Mouse (Mus musculus) CH12.LX (cell line): ENCODE results near the gene Mipep. TPM values are rescaled to one million over a fixed set of nuclear protein-coding genes. Genes with fewer than 3 reads are reported as not detected.

Source experiments
- DNase-seq: peaks from one replicate; pipeline ENCODE4 v3.0.0-alpha.2; 2013; ENCODE audit errors: extremely low read depth
- H3K27ac ChIP-seq: 2 replicates; pipeline ENCODE4 v1.5.1; 2012; ENCODE audit warnings: low read depth, mild to moderate bottlenecking, control low read depth, moderate library complexity; ENCODE audit not compliant: insufficient read depth
- H3K27me3 ChIP-seq: replicated peaks from 2 replicates; pipeline ENCODE3; 2012; ENCODE audit warnings: inconsistent platforms
- H3K36me3 ChIP-seq, 2 experiments: replicated peaks in 1 of 2; 2 replicates each; pipeline versions ENCODE3 to v1.6.1; 2012; ENCODE audit warnings: inconsistent platforms in 1 of 2, low read length in 1 of 2, mild to moderate bottlenecking in 1 of 2, mixed read lengths in 1 of 2, moderate library complexity in 1 of 2; ENCODE audit not compliant: control insufficient read depth in 1 of 2, insufficient read depth in 1 of 2
- H3K4me1 ChIP-seq, 2 experiments: 2 replicates each; pipeline ENCODE4 v1.6.1; 2012; ENCODE audit warnings: inconsistent platforms in 1 of 2, moderate library complexity in 1 of 2; ENCODE audit not compliant: insufficient read depth in 2 of 2, control insufficient read depth in 1 of 2
- H3K4me2 ChIP-seq: 2 replicates; pipeline ENCODE4 v1.6.1; 2012; ENCODE audit warnings: low read depth, mild to moderate bottlenecking, control low read depth; ENCODE audit not compliant: poor library complexity, insufficient read depth, severe bottlenecking
- H3K4me3 ChIP-seq, 3 experiments: fragments of 150-350 bp in 1 of 3; sonication (generic) in 1 of 3; replicated peaks in 1 of 3; 2 replicates each; pipeline versions ENCODE3 to v1.5.1; 2011 to 2012; ENCODE audit warnings: low read depth in 2 of 3, low read length in 2 of 3, mild to moderate bottlenecking in 2 of 3, moderate library complexity in 2 of 3, control low read depth in 1 of 3, improper control_type of control experiment in 1 of 3, inconsistent platforms in 1 of 3, mixed read lengths in 1 of 3; ENCODE audit not compliant: poor library complexity in 1 of 3
- H3K79me2 ChIP-seq: replicated peaks from 2 replicates; pipeline ENCODE4 v1.6.1; 2012; ENCODE audit warnings: mild to moderate bottlenecking, moderate library complexity; ENCODE audit not compliant: control insufficient read depth, poor library complexity, insufficient read depth, severe bottlenecking; ENCODE audit errors: extremely low read depth
- H3K9ac ChIP-seq: 2 replicates; pipeline ENCODE4 v1.6.1; 2012; ENCODE audit warnings: low read depth, mild to moderate bottlenecking, control low read depth, moderate library complexity; ENCODE audit not compliant: insufficient read depth
- H3K9me3 ChIP-seq: replicated peaks from 2 replicates; pipeline ENCODE3; 2012; ENCODE audit warnings: low read length, inconsistent platforms, mixed read lengths
- BHLHE40 ChIP-seq: IDR thresholded peaks from 2 replicates; pipeline ENCODE4 v1.6.1; 2011; ENCODE audit warnings: mild to moderate bottlenecking, low read depth, low read length, improper control_type of control experiment
- E2F4 ChIP-seq: IDR thresholded peaks from 2 replicates; pipeline ENCODE4 v1.6.1; 2011; ENCODE audit warnings: low read depth, low read length, improper control_type of control experiment; ENCODE audit not compliant: insufficient replicate concordance
- ETS1 ChIP-seq: conservative IDR thresholded peaks from 2 replicates; pipeline ENCODE4 v1.6.1; 2012; ENCODE audit warnings: low read depth, mild to moderate bottlenecking, inconsistent platforms, low read length, improper control_type of control experiment, moderate library complexity
- GABPA ChIP-seq: IDR thresholded peaks from 2 replicates; pipeline ENCODE4 v1.6.1; 2012; ENCODE audit warnings: low read depth, low read length, improper control_type of control experiment, inconsistent platforms; ENCODE audit not compliant: insufficient replicate concordance
- JUN ChIP-seq: IDR thresholded peaks from 2 replicates; pipeline ENCODE4 v1.6.1; 2011; ENCODE audit warnings: low read depth, mild to moderate bottlenecking, low read length, improper control_type of control experiment, moderate library complexity; ENCODE audit not compliant: insufficient read depth
- JUND ChIP-seq: conservative IDR thresholded peaks from 2 replicates; pipeline ENCODE4 v1.6.1; 2011; ENCODE audit warnings: low read depth, low read length, improper control_type of control experiment
- KAT2A ChIP-seq: IDR thresholded peaks from 2 replicates; pipeline ENCODE4 v1.6.1; 2012; ENCODE audit warnings: low read length, improper control_type of control experiment, inconsistent platforms; ENCODE audit not compliant: insufficient replicate concordance
- MAFK ChIP-seq: IDR thresholded peaks from 2 replicates; pipeline ENCODE4 v1.6.1; 2011; ENCODE audit warnings: low read length, improper control_type of control experiment; ENCODE audit not compliant: insufficient replicate concordance
- MYC ChIP-seq: IDR thresholded peaks from 2 replicates; pipeline ENCODE4 v1.6.1; 2011; ENCODE audit warnings: low read depth, mild to moderate bottlenecking, improper control_type of control experiment, low read length
- PAX5 ChIP-seq: IDR thresholded peaks from 2 replicates; pipeline ENCODE4 v1.6.1; 2012; ENCODE audit warnings: low read length, inconsistent platforms, mixed read lengths
- RAD21 ChIP-seq: IDR thresholded peaks from 2 replicates; pipeline ENCODE4 v1.6.1; 2011; ENCODE audit warnings: low read depth, mild to moderate bottlenecking, low read length, improper control_type of control experiment, moderate library complexity
- RCOR1 ChIP-seq: conservative IDR thresholded peaks from 2 replicates; pipeline ENCODE4 v1.6.1; 2012; ENCODE audit warnings: low read depth, mild to moderate bottlenecking, inconsistent platforms, low read length, improper control_type of control experiment
- SIN3A ChIP-seq: IDR thresholded peaks from 2 replicates; pipeline ENCODE4 v1.6.1; 2012; ENCODE audit warnings: low read length, improper control_type of control experiment, inconsistent platforms
- SMC3 ChIP-seq: IDR thresholded peaks from 2 replicates; pipeline ENCODE4 v1.6.1; 2011; ENCODE audit warnings: low read depth, low read length, improper control_type of control experiment
- TCF12 ChIP-seq: IDR thresholded peaks from 2 replicates; pipeline ENCODE4 v1.6.1; 2014; ENCODE audit warnings: low read depth, mild to moderate bottlenecking, inconsistent platforms, low read length, improper control_type of control experiment
- USF1 ChIP-seq: IDR thresholded peaks from 2 replicates; pipeline ENCODE4 v1.6.1; 2014; ENCODE audit warnings: low read depth, mild to moderate bottlenecking, inconsistent platforms, low read length, improper control_type of control experiment
- ZC3H11A ChIP-seq: IDR thresholded peaks from 2 replicates; pipeline ENCODE4 v1.6.1; 2012; ENCODE audit warnings: low read depth, mild to moderate bottlenecking, inconsistent platforms, low read length, improper control_type of control experiment
- ZMIZ1 ChIP-seq: IDR thresholded peaks from 2 replicates; pipeline ENCODE4 v1.6.1; 2012; ENCODE audit warnings: low read depth, mild to moderate bottlenecking, inconsistent platforms, low read length, improper control_type of control experiment
- dilution Hi-C: fragments of 300-500 bp; cut with MboI; formaldehyde crosslinking; loops from 2 replicates; pipeline ENCODE4 v1.14.3; 2020; ENCODE audit warnings: low sequenced_read_pairs; ENCODE audit not compliant: extremely low pct_unique_long_range_greater_than_20kb, extremely low pct_ligation_motif_present
- in situ Hi-C: fragments of 300-500 bp; cut with MboI; formaldehyde crosslinking; loops from 3 replicates; pipeline ENCODE4 v1.14.3; 2019; ENCODE audit warnings: low sequenced_read_pairs, low pct_ligation_motif_present, low pct_unique_long_range_greater_than_20kb, mixed read lengths
- polyA plus RNA-seq: library from polyadenylated mRNA; unstranded; fragments of >175 nt; gene quantifications from 2 replicates; pipeline ENCODE4 v1.2.1, GENCODE M21; 2012; ENCODE audit warnings: low read depth; ENCODE audit not compliant: insufficient read length
- total RNA-seq, 2 experiments: library from RNA; depleted of rRNA; stranded (reverse); fragments of 300-350 nt in 1 of 2; fragments of >200 nt in 1 of 2; gene quantifications; 2 replicates each; pipeline ENCODE4 v1.2.3; 2012 to 2014

The Mipep gene
- total and polyA plus RNA-seq, 3 experiments: 33.1 to 37.2 (median 36.6) TPM

DNA sequence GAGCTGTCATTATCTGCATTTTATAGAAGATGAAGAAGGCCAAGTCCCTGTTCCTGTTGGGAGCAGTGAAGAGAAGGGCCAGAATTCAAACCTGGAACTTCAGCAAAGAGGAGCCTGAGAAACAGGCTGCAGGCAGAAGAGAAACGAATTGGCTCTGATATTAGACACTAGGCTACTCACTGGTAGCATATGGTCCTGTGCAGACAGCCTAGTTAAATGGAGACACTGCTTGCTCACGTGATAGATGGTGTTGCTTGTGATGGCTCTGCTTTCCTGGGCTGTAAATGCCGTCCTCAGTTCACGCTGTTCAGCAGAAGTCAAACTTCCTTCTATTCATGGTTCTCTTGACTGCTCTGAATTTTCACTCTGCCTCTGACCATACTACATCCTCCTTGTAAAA lies 98.3 kb downstream of the Mipep start:
- TF ChIP-seq ZMIZ1 (no peak), ZC3H11A (no peak), SIN3A (no peak), KAT2A (no peak), PAX5 (no peak), RAD21 (no peak), BHLHE40 (no peak), JUND (no peak), USF1 (no peak), MYC (no peak), TCF12 (no peak)
- Histone ChIP-seq H3K27ac (no peak overlapping the region), H3K27me3 (no peaks in the 10 kb centered on the region), H3K9me3 (peaks cover 6% of the 10 kb centered on the region), H3K36me3 (peaks cover 6 to 41% of the 10 kb centered on the region in 2 experiments), H3K4me2 (no peak overlapping the region), H3K4me3 (no peak overlapping the region), H3K79me2 (no peaks in the 10 kb centered on the region), H3K9ac (no peak overlapping the region), H3K4me1 (no peaks in the 10 kb centered on the region)
- dilution Hi-C loops: no loop called here
- no peak for DNase-seq
- in situ Hi-C loops: no loop called here

DNA sequence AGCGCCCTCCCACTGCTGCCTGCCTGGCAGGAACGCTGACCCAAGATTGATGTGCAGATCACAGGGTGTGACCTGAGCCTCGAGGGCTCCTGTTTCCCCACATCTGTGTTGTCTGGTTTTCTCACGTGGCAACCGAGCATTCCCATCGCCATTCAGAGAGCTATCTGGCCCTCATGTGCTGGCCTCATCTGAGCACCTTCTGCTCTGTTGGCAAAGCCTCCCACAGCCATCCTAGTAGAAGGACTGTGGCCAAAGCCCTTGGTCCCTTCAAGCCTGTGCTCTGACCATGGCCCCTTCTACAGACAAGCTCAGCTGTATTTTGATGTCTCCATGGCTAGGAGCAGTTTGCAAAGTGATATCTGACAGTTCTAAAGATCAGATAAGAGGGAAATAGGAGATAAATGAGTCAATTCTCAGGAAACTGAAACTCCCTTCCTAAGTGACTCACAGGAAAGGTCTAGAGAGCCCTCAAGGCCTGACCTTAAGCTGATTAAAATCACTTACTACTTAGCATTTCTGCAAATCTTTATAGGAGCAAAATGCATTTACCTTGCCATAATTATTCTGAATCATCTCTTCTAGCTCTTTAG lies 101.1 kb downstream of the Mipep start:
- Histone ChIP-seq H3K4me3 (no peak overlapping the region), H3K79me2 (no peaks in the 10 kb centered on the region), H3K4me2 (no peak overlapping the region), H3K9me3 (peaks cover 6% of the 10 kb centered on the region), H3K9ac (no peak overlapping the region), H3K27ac (no peak overlapping the region), H3K36me3 (peaks cover 6 to 57% of the 10 kb centered on the region in 2 experiments), H3K4me1 (peaks cover 0 to 8% of the 10 kb centered on the region in 2 experiments; a peak in 1 of 4 replicates), H3K27me3 (no peaks in the 10 kb centered on the region)
- dilution Hi-C loops (no loop called here), in situ Hi-C loops (no loop called here)
- no peak for DNase-seq
- TF ChIP-seq GABPA: no peak

DNA sequence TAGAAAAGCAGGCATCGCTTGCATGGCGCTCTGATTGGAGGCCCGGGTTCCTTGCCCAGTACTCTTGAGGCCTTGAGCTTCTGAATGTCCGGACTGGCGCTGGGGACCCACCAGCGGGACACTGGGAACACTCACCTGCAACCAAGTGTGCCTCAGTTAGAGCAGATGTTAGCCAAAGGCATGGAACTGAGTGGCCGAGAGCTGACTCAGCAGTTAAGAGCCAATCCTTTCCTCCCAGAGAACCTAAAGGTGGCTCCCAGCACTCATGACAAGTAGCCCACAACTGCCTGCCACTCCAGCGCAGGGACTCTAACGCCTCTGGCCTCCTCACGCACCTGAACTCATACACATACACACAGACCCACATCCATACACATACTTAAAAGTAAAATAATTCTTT lies 109.5 kb downstream of the Mipep start:
- dilution Hi-C loops: no loop called here
- H3K9me3 ChIP-seq: no peaks in the 10 kb centered on the region

More for the DNA sequence above, 109.5 kb downstream of the Mipep start:
- H3K4me3 ChIP-seq: no peak overlapping the region
- no peak overlapping the region for H3K27ac ChIP-seq
- H3K79me2 ChIP-seq: no peaks in the 10 kb centered on the region
- in situ Hi-C loops: no loop called here
- no peak for TF ChIP-seq SMC3
- TF ChIP-seq E2F4: no peak
- peak; percentile 57; the same call in 1 of the 2 replicates for TF ChIP-seq MAFK
- TF ChIP-seq ETS1: no peak
- TF ChIP-seq JUN: no peak
- no peak for TF ChIP-seq RCOR1
- peaks cover 0 to 59% of the 10 kb centered on the region in 2 experiments for H3K36me3 ChIP-seq
- peaks cover 0 to 20% of the 10 kb centered on the region in 2 experiments; a peak in 2 of 4 replicates for H3K4me1 ChIP-seq
- H3K4me2 ChIP-seq: no peak overlapping the region
- no peak overlapping the region for H3K9ac ChIP-seq
- DNase-seq: no peak
- no peaks in the 10 kb centered on the region for H3K27me3 ChIP-seq
